Mouse (Mus musculus): ENCODE results near the gene Spock2.
"Not testable (repeated sequence)": the region's sequence is repeated elsewhere in the genome, so short reads cannot be mapped to it uniquely, and the experiment has no call there.

GRCm38 (mm10) chr10:60161397-60161796 is 55.4 kb downstream of the Spock2 start:
- not testable (repeated sequence) for TF ChIP-seq POLR2AphosphoS2 (IDR thresholded peaks at IDR 0.05; ENCODE audit: insufficient read length, low read depth); USF1 (IDR thresholded peaks at IDR 0.05; ENCODE audit: low read depth); POLR2A (IDR thresholded peaks at IDR 0.05; ENCODE audit: insufficient read length, low read depth); MYOD1 (IDR thresholded peaks at IDR 0.05; ENCODE audit: control insufficient read depth in 1 of 3, insufficient read length in 2 of 3, low read depth in 2 of 3); MYOG (IDR thresholded peaks at IDR 0.05; ENCODE audit: control insufficient read depth in 1 of 3, insufficient read depth in 1 of 3, insufficient read length in 2 of 3, low read depth in 2 of 3); REST (IDR thresholded peaks at IDR 0.05; ENCODE audit: insufficient read depth, insufficient read length); MAX (IDR thresholded peaks at IDR 0.05; ENCODE audit: low read depth); TCF12 (IDR thresholded peaks at IDR 0.05; ENCODE audit: insufficient read depth, poor library complexity, severe bottlenecking); E2F4 (IDR thresholded peaks at IDR 0.05; ENCODE audit: insufficient read depth); TCF3 (IDR thresholded peaks at IDR 0.05; ENCODE audit: insufficient read length, low read depth); SRF (IDR thresholded peaks at IDR 0.05; ENCODE audit: control insufficient read depth, insufficient read length, low read depth); CEBPB (IDR thresholded peaks at IDR 0.05; ENCODE audit: insufficient read depth, poor library complexity, severe bottlenecking)
